Mouse (Mus musculus): ENCODE measurements at regions not wholly inside any gene's neighbourhood (a gene's known extent, or its start where the extent isn't known, plus 50 kb on each side); places are given as distances from the start of the nearest gene placed in this dataset.

GRCm38 (mm10) chr3:139867499-139867898, 662.0 kb downstream of the Stpg2 start:
- Histone ChIP-seq H3K27ac (ENCODE audit: low read length) (no peak overlapping the region), H3K9ac (ENCODE audit: low read length) (no peak overlapping the region), H3K4me1 (replicated peaks; ENCODE audit: control insufficient read depth, insufficient read depth, low read length) (no peaks in the 10 kb centered on the region), H3K9me3 (ENCODE audit: control insufficient read depth, low read length) (no peaks in the 10 kb centered on the region), H3K27me3 (ENCODE audit: control insufficient read depth, insufficient read depth, low read depth, low read length) (no peaks in the 10 kb centered on the region), H3K4me3 (ENCODE audit: low read length) (no peak overlapping the region), H3K4me2 (ENCODE audit: low read depth, low read length) (no peak overlapping the region), H3K36me3 (ENCODE audit: control insufficient read depth, insufficient read depth, low read length) (no peaks in the 10 kb centered on the region)
- WGBS, result 74% methylated on average over 3 of the region's 3 CpGs
- ATAC-seq (ENCODE audit: low read depth), result no peak

GRCm38 (mm10) chr3:139869779-139870178, 664.3 kb downstream of the Stpg2 start:
- Histone ChIP-seq H3K4me1 (replicated peaks; ENCODE audit: control insufficient read depth, insufficient read depth, low read length) (no peaks in the 10 kb centered on the region), H3K4me3 (ENCODE audit: low read length) (no peak overlapping the region), H3K9ac (ENCODE audit: low read length) (no peak overlapping the region), H3K9me3 (ENCODE audit: control insufficient read depth, low read length) (no peaks in the 10 kb centered on the region), H3K27me3 (ENCODE audit: control insufficient read depth, insufficient read depth, low read depth, low read length) (no peaks in the 10 kb centered on the region), H3K36me3 (ENCODE audit: control insufficient read depth, insufficient read depth, low read length) (no peaks in the 10 kb centered on the region), H3K27ac (ENCODE audit: low read length) (no peak overlapping the region), H3K4me2 (ENCODE audit: low read depth, low read length) (no peak overlapping the region)
- 80% methylated on average over 3 of the region's 3 CpGs for WGBS
- no peak for ATAC-seq (ENCODE audit: low read depth)

GRCm38 (mm10) chr3:139885942-139886860, 680.7 kb downstream of the Stpg2 start:
- no peak for ATAC-seq (ENCODE audit: low read depth)
- Histone ChIP-seq H3K27me3 (ENCODE audit: control insufficient read depth, insufficient read depth, low read depth, low read length) (no peaks in the 10 kb centered on the region), H3K4me2 (ENCODE audit: low read depth, low read length) (no peak overlapping the region), H3K27ac (ENCODE audit: low read length) (no peak overlapping the region), H3K9me3 (ENCODE audit: control insufficient read depth, low read length) (no peaks in the 10 kb centered on the region), H3K9ac (ENCODE audit: low read length) (no peak overlapping the region), H3K4me1 (replicated peaks; ENCODE audit: control insufficient read depth, insufficient read depth, low read length) (no peaks in the 10 kb centered on the region), H3K4me3 (ENCODE audit: low read length) (no peak overlapping the region), H3K36me3 (ENCODE audit: control insufficient read depth, insufficient read depth, low read length) (no peaks in the 10 kb centered on the region)
- 44% methylated on average over 14 of the region's 14 CpGs for WGBS

GRCm38 (mm10) chr3:139887265-139887664, 681.8 kb downstream of the Stpg2 start:
- no peaks in the 10 kb centered on the region for H3K4me1 ChIP-seq (replicated peaks; ENCODE audit: control insufficient read depth, insufficient read depth, low read length)
- H3K9ac ChIP-seq (ENCODE audit: low read length), result no peak overlapping the region
- no peaks in the 10 kb centered on the region for H3K27me3 ChIP-seq (ENCODE audit: control insufficient read depth, insufficient read depth, low read depth, low read length)
- ATAC-seq (ENCODE audit: low read depth), result no peak
- H3K36me3 ChIP-seq (ENCODE audit: control insufficient read depth, insufficient read depth, low read length), result no peaks in the 10 kb centered on the region
- H3K27ac ChIP-seq (ENCODE audit: low read length), result no peak overlapping the region
- H3K4me2 ChIP-seq (ENCODE audit: low read depth, low read length), result no peak overlapping the region
- H3K9me3 ChIP-seq (ENCODE audit: control insufficient read depth, low read length), result no peaks in the 10 kb centered on the region
- H3K4me3 ChIP-seq (ENCODE audit: low read length), result no peak overlapping the region
- 51% methylated on average over 5 of the region's 5 CpGs for WGBS

- Histone ChIP-seq H3K27me3 (ENCODE audit: control insufficient read depth, insufficient read depth, low read depth, low read length) (no peaks in the 10 kb centered on the region), H3K36me3 (ENCODE audit: control insufficient read depth, insufficient read depth, low read length) (no peaks in the 10 kb centered on the region), H3K27ac (ENCODE audit: low read length) (no peak overlapping the region), H3K9ac (ENCODE audit: low read length) (no peak overlapping the region), H3K9me3 (ENCODE audit: control insufficient read depth, low read length) (no peaks in the 10 kb centered on the region), H3K4me1 (replicated peaks; ENCODE audit: control insufficient read depth, insufficient read depth, low read length) (no peaks in the 10 kb centered on the region), H3K4me2 (ENCODE audit: low read depth, low read length) (no peak overlapping the region), H3K4me3 (ENCODE audit: low read length) (no peak overlapping the region)
- WGBS, result 68% methylated on average over 1 of the region's 1 CpGs
- ATAC-seq (ENCODE audit: low read depth), result no peak
Observed at GRCm38 (mm10) chr3:139888537-139888936, 683.0 kb downstream of the Stpg2 start.

GRCm38 (mm10) chr3:139890186-139890585, 684.7 kb downstream of the Stpg2 start:
- Histone ChIP-seq H3K4me2 (ENCODE audit: low read depth, low read length) (no peak overlapping the region), H3K4me1 (replicated peaks; ENCODE audit: control insufficient read depth, insufficient read depth, low read length) (no peaks in the 10 kb centered on the region), H3K27ac (ENCODE audit: low read length) (no peak overlapping the region), H3K9ac (ENCODE audit: low read length) (no peak overlapping the region), H3K36me3 (ENCODE audit: control insufficient read depth, insufficient read depth, low read length) (no peaks in the 10 kb centered on the region), H3K27me3 (ENCODE audit: control insufficient read depth, insufficient read depth, low read depth, low read length) (no peaks in the 10 kb centered on the region), H3K4me3 (ENCODE audit: low read length) (no peak overlapping the region), H3K9me3 (ENCODE audit: control insufficient read depth, low read length) (no peaks in the 10 kb centered on the region)
- 74% methylated on average over 2 of the region's 2 CpGs for WGBS
- no peak for ATAC-seq (ENCODE audit: low read depth)

GRCm38 (mm10) chr3:139897894-139898293, 692.4 kb downstream of the Stpg2 start:
- H3K9me3 ChIP-seq (ENCODE audit: control insufficient read depth, low read length), result no peaks in the 10 kb centered on the region
- H3K27me3 ChIP-seq (ENCODE audit: control insufficient read depth, insufficient read depth, low read depth, low read length), result no peaks in the 10 kb centered on the region
- no peak overlapping the region for H3K27ac ChIP-seq (ENCODE audit: low read length)
- no peak overlapping the region for H3K4me3 ChIP-seq (ENCODE audit: low read length)
- H3K36me3 ChIP-seq (ENCODE audit: control insufficient read depth, insufficient read depth, low read length), result no peaks in the 10 kb centered on the region
- no peak for ATAC-seq (ENCODE audit: low read depth)
- H3K4me1 ChIP-seq (replicated peaks; ENCODE audit: control insufficient read depth, insufficient read depth, low read length), result no peaks in the 10 kb centered on the region
- 80% methylated on average over 5 of the region's 5 CpGs for WGBS
- no peak overlapping the region for H3K4me2 ChIP-seq (ENCODE audit: low read depth, low read length)
- no peak overlapping the region for H3K9ac ChIP-seq (ENCODE audit: low read length)

- H3K4me1 ChIP-seq (replicated peaks; ENCODE audit: control insufficient read depth, insufficient read depth, low read length), result no peaks in the 10 kb centered on the region
- H3K27ac ChIP-seq (ENCODE audit: low read length), result no peak overlapping the region
- H3K4me3 ChIP-seq (ENCODE audit: low read length), result no peak overlapping the region
- WGBS, result 33% methylated on average over 5 of the region's 5 CpGs
- H3K36me3 ChIP-seq (ENCODE audit: control insufficient read depth, insufficient read depth, low read length), result no peaks in the 10 kb centered on the region
- H3K27me3 ChIP-seq (ENCODE audit: control insufficient read depth, insufficient read depth, low read depth, low read length), result no peaks in the 10 kb centered on the region
- ATAC-seq (ENCODE audit: low read depth), result no peak
- H3K9ac ChIP-seq (ENCODE audit: low read length), result no peak overlapping the region
- no peaks in the 10 kb centered on the region for H3K9me3 ChIP-seq (ENCODE audit: control insufficient read depth, low read length)
- no peak overlapping the region for H3K4me2 ChIP-seq (ENCODE audit: low read depth, low read length)
Observed at GRCm38 (mm10) chr3:139899213-139899612, 693.7 kb downstream of the Stpg2 start.

GRCm38 (mm10) chr3:139913639-139914330, 708.3 kb downstream of the Stpg2 start:
- no peak overlapping the region for H3K4me3 ChIP-seq (ENCODE audit: low read length)
- H3K9ac ChIP-seq (ENCODE audit: low read length), result no peak overlapping the region
- H3K27me3 ChIP-seq (ENCODE audit: control insufficient read depth, insufficient read depth, low read depth, low read length), result no peaks in the 10 kb centered on the region
- no peaks in the 10 kb centered on the region for H3K9me3 ChIP-seq (ENCODE audit: control insufficient read depth, low read length)
- 46% methylated on average over 2 of the region's 2 CpGs for WGBS
- no peaks in the 10 kb centered on the region for H3K36me3 ChIP-seq (ENCODE audit: control insufficient read depth, insufficient read depth, low read length)
- no peaks in the 10 kb centered on the region for H3K4me1 ChIP-seq (replicated peaks; ENCODE audit: control insufficient read depth, insufficient read depth, low read length)
- ATAC-seq (ENCODE audit: low read depth), result no peak
- H3K27ac ChIP-seq (ENCODE audit: low read length), result no peak overlapping the region
- no peak overlapping the region for H3K4me2 ChIP-seq (ENCODE audit: low read depth, low read length)
